Mouse (Mus musculus) Patski (cell line): Measurements from ENCODE around the gene Mcoln2. TPM values are rescaled to one million over a fixed set of nuclear protein-coding genes. Genes with fewer than 3 reads are reported as not detected.
A peak's percentile ranks its signal among the peaks of the same experiment; 100 is the strongest.

Experiments
- ATAC-seq: fragments of 100-300 bp; one replicate; pipeline ENCODE4 v1.8.0; 2021
- CTCF ChIA-PET: fragments of 350-600 bp; sonication (Branson Sonifier 250); formaldehyde crosslinking; loops from one replicate; lab custom pipeline; 2022; ENCODE audit warnings: inconsistent platforms; lab: Charles Lee
- POLR2A ChIA-PET: fragments of 350-600 bp; sonication (Branson Sonifier 250); formaldehyde crosslinking; loops from one replicate; lab custom pipeline; 2022; ENCODE audit warnings: antibody characterized with exemption, inconsistent platforms; lab: Charles Lee
- DNase-seq: peaks from one replicate; pipeline ENCODE4 v3.0.0-alpha.2; 2011; ENCODE audit warnings: low read depth, low spot score
- H3K27me3 ChIP-seq: fragments of 371-371 bp; one replicate; pipeline ENCODE4 v1.5.1; 2021
- CTCF ChIP-seq: fragments of 100-300 bp; IDR thresholded peaks from one replicate; pipeline ENCODE4 v1.5.1; 2021
- in situ Hi-C: fragments of 300-500 bp; cut with MboI; formaldehyde crosslinking; loops from 3 replicates; pipeline ENCODE4 v1.11.1; 2018; ENCODE audit warnings: low pct_unique_long_range_greater_than_20kb, mixed read lengths
- polyA plus RNA-seq: library from polyadenylated mRNA; unstranded; gene quantifications from one replicate; pipeline ENCODE4 v1.2.3, GENCODE M21; 2021

Mcoln2 gene
- polyA plus RNA-seq, 1 experiment from 2014 or later, result 0.03 TPM

DNA sequence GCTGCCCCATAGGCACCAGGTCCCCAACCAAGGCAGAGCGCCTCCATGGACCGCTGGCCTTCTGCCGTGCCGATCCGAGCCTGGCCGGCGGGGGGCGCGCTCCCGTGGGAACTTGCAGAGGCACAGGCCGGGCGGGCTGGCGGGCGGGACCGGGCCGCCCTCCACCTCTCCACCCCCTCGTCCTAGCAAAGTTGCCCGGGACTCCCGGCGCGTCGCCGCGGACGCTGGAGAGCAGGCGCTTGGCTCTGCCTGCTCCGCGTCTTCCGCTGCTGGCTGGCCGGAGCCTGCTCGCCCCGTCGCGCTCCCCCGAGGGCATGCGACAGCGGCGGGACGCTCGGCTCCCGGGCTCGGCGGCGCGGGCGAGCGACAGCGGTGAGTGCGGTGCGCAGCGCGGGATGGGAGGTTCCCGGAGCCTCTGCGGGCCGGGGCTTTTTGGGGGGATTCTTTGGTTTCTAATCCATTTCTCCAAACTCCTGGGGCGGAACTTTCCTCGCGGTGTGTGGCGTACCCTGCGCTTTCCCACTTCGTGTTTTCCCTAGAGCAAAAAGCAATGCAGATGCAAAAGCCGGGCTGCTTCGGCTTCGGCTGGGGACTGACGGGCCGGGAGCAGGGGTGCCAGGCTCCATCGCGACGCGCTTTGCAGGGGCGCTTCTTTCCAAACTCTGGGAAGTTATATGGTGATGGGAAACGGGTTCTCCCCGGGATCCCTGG is 71.3 kb downstream of the Mcoln2 start, which contains the start of gene Lpar3:
TSS of gene Lpar3 (plus strand) at position 188 of the 711 bp plus-strand sequence.
- POLR2A ChIA-PET, result no interaction called here
- peak; percentile 65 for TF ChIP-seq CTCF
- CTCF ChIA-PET, result no interaction called here
- no peaks in the 10 kb centered on the region for H3K27me3 ChIP-seq
- no peak for ATAC-seq
- in situ Hi-C loops, result no loop called here
- no peak for DNase-seq

DNA sequence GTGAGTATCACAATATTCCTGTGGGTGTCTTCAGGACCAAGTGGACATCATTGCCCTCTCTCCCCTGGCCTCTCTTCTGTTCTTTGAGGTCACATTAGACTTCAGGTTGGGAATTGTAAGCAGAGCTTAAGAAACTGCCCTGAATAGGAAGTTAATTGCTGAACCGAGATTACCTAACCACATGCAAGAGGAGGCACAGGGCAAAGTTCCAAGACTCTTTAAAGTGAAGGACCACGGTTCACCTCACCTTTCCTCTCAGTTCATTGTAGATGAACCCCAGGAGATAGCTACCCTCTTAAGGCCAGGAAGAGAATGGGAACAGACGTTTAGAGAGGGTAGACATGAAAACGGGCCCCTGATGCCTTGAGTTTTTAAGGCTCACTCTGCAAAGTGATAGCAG is 74.6 kb downstream of the Mcoln2 start:
- no peaks in the 10 kb centered on the region for H3K27me3 ChIP-seq
- ChIA-PET POLR2A (no interaction called here), CTCF (interaction anchor here (1.2 kb wide), 1 partner anchor 11 kb away, joined by 3 read pairs; no protein-coding TSS in a partner anchor)
- no peak for TF ChIP-seq CTCF
- in situ Hi-C loops, result no loop called here
- no peak for ATAC-seq
- DNase-seq, result no peak

DNA sequence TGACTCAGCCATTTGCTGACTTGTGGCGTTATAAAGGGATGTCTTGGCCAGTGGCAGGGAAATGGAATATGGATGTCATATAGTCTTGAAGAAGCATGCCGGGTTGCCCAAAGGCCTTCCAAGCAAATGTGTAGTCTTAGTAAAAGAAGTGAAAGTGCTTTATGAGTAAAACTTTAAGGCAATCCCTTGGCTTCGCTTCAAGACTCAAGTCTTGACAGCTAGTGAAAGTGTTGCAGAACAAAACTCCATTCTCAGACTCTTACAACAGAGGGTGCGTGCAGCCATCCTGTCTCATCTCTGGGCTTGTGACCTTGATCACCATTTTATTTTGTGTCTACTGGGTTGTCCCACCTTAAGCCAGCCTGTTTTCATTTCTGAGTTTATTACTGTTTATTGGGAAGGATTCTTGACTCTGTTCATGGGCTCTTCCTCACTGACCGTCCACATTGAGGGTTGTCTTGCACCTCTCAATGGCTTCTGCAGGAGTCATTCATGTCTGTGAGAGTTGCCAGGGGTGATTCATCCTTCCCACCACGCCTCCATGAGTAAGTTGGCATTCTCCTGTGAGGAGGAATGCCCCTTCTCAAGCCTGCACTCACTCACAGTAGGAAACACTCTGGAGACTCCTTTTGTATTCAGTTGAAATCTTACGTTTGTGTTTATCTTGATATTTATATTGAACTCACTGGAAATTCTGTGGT is 75.6 kb downstream of the Mcoln2 start:
- peak; percentile 68 for DNase-seq
- ChIA-PET CTCF (no interaction called here), POLR2A (no interaction called here)
- in situ Hi-C loops, result no loop called here
- ATAC-seq, result peak; percentile 89
- H3K27me3 ChIP-seq, result no peaks in the 10 kb centered on the region
- TF ChIP-seq CTCF, result no peak

DNA sequence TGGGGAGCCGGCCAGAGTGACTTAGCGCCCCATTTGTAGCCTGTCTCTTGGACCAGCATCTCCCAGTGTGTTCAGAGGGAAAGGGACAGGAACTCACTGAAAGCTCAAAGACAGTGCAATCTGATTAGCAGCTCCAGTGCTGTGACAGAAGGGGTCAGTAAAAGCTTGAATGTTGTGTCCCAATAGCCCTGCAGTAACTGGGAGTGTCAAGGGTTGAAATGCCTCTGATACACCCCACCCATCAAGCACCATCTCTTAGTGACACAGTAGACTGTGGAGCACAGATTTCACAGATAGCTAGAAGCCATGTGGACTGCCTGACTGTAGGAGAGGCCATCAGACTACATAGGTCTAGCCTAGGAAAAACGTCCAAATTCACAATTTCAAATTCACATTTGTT is 77.8 kb downstream of the Mcoln2 start:
- peak; percentile 23 for TF ChIP-seq CTCF
- ATAC-seq, result no peak
- H3K27me3 ChIP-seq, result no peaks in the 10 kb centered on the region
- in situ Hi-C loops, result no loop called here
- POLR2A ChIA-PET, result interaction anchor here (0.6 kb wide), 1 partner anchor 1097 kb away, joined by 4 read pairs; no protein-coding TSS in a partner anchor
- DNase-seq, result no peak
- CTCF ChIA-PET, result interaction anchor here (0.7 to 1.2 kb wide), 4 partner anchors 13 to 100 kb away, joined by 3 to 4 read pairs (median 3); no protein-coding TSS in a partner anchor

DNA sequence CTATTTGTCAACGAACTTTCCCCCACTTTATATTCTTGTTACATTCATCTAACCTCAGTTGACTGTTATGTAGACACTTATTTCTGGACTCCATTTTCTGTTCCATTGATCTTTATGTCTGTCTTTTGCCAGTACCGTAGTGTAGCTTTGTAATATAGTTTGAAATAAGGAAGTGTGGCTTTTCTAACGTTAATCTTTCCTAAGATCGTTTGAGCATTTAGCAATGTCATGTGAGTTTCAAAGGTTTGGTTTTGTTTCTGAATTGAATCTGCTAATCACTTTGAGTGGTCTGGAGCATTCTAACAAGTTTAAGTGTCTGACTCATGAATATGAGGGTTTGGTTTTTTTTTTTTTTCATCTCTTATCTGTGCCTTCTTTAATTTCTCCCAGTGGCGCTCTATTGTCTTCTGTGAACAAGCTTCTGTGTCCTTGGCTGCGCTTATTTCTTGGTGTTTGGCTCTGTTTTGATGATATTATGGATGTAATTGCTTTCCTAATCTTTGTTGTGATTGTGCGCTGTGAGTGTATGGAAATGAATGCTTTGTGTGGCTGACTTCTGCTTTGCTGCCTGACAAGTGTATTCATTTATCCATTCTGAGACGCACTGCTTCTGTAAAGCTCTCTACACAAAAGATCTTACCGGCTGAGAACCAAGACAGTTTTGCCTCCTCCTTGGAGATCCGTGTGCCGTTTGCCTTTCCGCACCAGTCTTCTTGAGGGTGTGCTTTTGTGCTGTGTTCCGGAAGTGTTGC is 79.1 kb downstream of the Mcoln2 start:
- ATAC-seq (no peak), DNase-seq (no peak)
- no peaks in the 10 kb centered on the region for H3K27me3 ChIP-seq
- no peak for TF ChIP-seq CTCF
- in situ Hi-C loops, result no loop called here
- ChIA-PET CTCF (no interaction called here), POLR2A (no interaction called here)

DNA sequence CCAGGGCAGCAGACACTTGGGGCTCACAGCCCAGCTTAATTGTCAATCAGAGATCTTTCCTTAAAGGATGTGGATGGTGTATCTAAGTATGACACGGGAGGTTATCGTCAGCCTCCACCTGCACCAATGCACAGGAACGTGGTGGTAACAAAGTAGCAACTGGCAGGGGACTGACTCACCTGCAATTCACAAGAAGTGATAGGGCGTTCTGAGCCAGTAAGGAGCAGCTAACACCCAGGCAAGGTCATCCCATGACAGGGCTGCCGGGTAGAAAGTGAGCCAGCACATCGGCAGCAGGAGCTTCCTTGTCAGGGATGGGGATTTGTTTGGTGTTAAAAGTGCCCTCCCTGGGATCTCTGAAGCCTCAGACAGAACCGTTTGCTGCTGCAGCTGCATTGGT is 83.1 kb downstream of the Mcoln2 start:
- DNase-seq (no peak), ATAC-seq (no peak)
- ChIA-PET POLR2A (interaction anchor here (1.4 kb wide), 1 partner anchor 16 kb away, joined by 3 read pairs; no protein-coding TSS in a partner anchor), CTCF (interaction anchor here (0.6 to 1.4 kb wide), 3 partner anchors 14 to 36 kb away, joined by 3 read pairs; no protein-coding TSS in a partner anchor)
- TF ChIP-seq CTCF, result no peak
- no peaks in the 10 kb centered on the region for H3K27me3 ChIP-seq
- in situ Hi-C loops, result no loop called here

DNA sequence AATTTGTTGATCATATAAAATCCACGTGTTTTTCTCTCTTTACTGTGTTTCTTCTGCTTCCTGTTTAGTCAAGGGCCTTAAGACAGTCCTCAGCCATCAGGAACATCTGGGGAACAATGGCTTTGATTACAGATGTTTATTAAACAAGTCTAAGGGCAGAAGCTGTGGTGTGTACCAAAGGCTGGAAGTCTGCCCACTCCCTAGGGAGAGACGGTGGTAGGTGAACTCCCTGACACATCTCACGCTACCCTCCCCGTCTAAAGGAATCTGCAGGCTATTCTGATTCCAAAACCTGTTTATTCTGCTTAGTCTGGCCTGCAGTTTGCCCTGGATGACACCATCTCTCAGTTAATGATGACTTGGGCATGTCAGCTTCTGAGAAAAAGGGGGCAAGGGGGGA is 84.1 kb downstream of the Mcoln2 start:
- no peaks in the 10 kb centered on the region for H3K27me3 ChIP-seq
- no peak for DNase-seq
- CTCF ChIA-PET, result no interaction called here
- POLR2A ChIA-PET, result no interaction called here
- ATAC-seq, result no peak
- no peak for TF ChIP-seq CTCF
- in situ Hi-C loops, result no loop called here

DNA sequence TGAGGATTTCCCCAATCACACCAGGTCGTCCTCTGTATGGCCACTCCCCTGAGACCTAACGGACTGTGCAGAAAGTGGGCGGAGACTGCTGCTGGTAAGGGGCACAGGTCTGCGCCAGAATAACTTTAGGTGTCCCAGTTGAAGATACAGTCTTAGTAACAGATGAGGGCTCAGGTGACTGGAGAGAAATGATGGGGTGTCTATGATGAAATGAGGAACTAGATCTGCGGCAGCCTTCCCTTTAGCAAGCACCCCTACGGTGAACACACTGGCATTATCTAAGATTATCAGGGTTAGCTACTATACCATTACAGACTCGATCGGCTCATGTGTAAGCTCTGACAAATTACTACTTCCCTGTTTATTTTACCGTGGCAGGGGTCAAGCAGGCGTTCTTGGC is 84.9 kb downstream of the Mcoln2 start:
- ChIA-PET CTCF (interaction anchor here (1.4 kb wide), 1 partner anchor 10 kb away, joined by 3 read pairs; no protein-coding TSS in a partner anchor), POLR2A (no interaction called here)
- no peaks in the 10 kb centered on the region for H3K27me3 ChIP-seq
- no peak for DNase-seq
- in situ Hi-C loops, result no loop called here
- no peak for TF ChIP-seq CTCF
- ATAC-seq, result no peak

DNA sequence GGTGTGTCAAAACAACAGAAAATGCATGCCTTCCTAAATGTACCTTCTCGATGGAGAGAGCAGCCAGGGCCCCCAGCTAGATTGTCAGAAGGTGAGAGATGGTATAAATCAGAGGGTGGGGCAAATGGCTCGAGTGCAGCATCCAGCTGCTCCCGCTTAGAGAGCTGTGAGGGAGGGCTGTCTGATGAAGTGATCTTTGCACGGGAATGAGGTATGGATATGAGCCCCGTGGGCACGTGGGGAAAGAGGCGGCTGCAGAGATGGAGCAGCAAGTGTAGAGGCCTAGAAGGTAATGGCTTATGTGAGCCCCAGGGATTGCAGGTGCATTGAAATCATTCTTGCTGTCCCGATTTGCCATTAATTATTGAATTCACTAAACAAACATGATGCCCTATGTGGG is 86.6 kb downstream of the Mcoln2 start:
- POLR2A ChIA-PET, result no interaction called here
- no peaks in the 10 kb centered on the region for H3K27me3 ChIP-seq
- in situ Hi-C loops, result no loop called here
- ATAC-seq (no peak), DNase-seq (no peak)
- CTCF ChIA-PET, result interaction anchor here (1.0 kb wide), 1 partner anchor 11 kb away, joined by 4 read pairs; no protein-coding TSS in a partner anchor
- TF ChIP-seq CTCF, result no peak

DNA sequence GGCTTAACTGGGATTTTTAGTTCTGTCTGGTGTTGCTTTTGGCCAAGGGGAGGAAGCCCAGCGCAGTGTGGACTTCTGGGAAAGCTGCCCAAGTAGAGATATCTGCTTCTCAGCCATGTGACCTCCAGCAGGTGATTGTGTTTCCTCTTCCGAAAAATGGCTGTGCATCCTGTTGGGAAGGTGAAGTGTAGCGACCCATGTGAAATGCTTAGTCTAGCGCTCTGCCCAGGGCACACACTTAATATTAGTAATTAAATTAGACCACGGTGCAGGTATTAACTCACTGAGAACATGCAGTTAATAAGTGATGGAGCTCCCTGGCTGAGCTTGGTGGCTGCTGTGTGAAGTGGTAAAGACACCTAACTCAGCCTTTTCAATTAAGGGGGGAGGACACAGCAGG is 88.0 kb downstream of the Mcoln2 start:
- no peak for TF ChIP-seq CTCF
- no peaks in the 10 kb centered on the region for H3K27me3 ChIP-seq
- ChIA-PET POLR2A (no interaction called here), CTCF (interaction anchor here (1.2 kb wide), 2 partner anchors 16 to 22 kb away, joined by 3 to 6 read pairs; no protein-coding TSS in a partner anchor)
- in situ Hi-C loops, result no loop called here
- DNase-seq, result peak; percentile 43
- ATAC-seq, result no peak
